ENCODE assay signal across 8 mouse cellular contexts in the genomic region with DNA sequence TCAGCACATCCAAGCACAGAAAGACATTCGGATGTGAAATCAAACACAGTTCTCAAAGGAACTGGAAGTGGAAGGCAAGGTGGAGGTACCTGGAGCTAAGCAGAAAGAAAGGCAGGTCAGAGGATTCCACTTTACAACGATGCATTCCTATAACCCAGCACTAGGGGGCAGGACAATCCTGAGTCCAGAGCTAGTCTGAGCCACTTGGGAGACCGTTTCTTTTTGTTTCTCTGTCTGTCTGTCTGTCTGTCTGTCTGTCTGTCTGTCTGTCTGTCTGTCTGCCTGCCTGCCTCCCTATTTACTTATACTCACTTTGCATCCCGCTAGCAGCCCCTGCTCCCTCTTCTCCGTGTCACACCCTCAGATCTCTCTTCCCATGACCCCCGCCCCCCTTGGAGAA. TPM values are rescaled to one million over a fixed set of nuclear protein-coding genes. Genes with fewer than 3 reads are reported as not detected.
DNase-seq lines count a peak whose midpoint lies in the region; ATAC-seq lines count a peak whose summit lies in the region.

No protein-coding gene starts in this region.

- H3K9ac ChIP-seq in heart, embryonic 13.5 days: 0 out of 2 replicates have a peak overlapping the region, but pooled peaks have one; percentile 40

- H3K4me1 ChIP-seq in heart, embryonic 13.5 days: no peaks in the 10 kb centered on the region

- DNase-seq in cerebellum, adult 9-11 months: no peak
- peak; percentile 77 for DNase-seq in CD4-positive, CD25-positive, alpha-beta regulatory T cell, adult 2 months (ENCODE audit: low read depth, low spot score)
- DNase-seq in cerebellum, postnatal 10 days: peak; percentile 62 to 75
- peak; percentile 52 to 72 for DNase-seq in kidney, postnatal 25 days
- peak; percentile 77 for DNase-seq in splenic B cell, adult 2 months (ENCODE audit: low read depth, low spot score)

- peak overlapping the region; percentile 39 for H3K4me3 ChIP-seq in heart, embryonic 13.5 days

- H3K27me3 ChIP-seq in heart, embryonic 13.5 days (replicated peaks): no peaks in the 10 kb centered on the region
- no peaks in the 10 kb centered on the region for H3K27me3 ChIP-seq in splenic B cell, adult 2 months (ENCODE audit: control insufficient read depth, insufficient read depth, low read length, poor library complexity, severe bottlenecking)

- H3K9me3 ChIP-seq in heart, embryonic 13.5 days: no peaks in the 10 kb centered on the region

- H3K4me2 ChIP-seq in heart, embryonic 13.5 days: peak overlapping the region; percentile 65

- 12% methylated on average over 6 of the region's 6 CpGs for WGBS in heart, embryonic 13.5 days

- H3K27ac ChIP-seq in heart, embryonic 13.5 days (replicated peaks): no peak overlapping the region

- no peaks in the 10 kb centered on the region for H3K36me3 ChIP-seq in heart, embryonic 13.5 days
- H3K36me3 ChIP-seq in splenic B cell, adult 2 months (ENCODE audit: control insufficient read depth, insufficient read depth, low read length, poor library complexity, severe bottlenecking): no peaks in the 10 kb centered on the region

- ATAC-seq in cerebellum, adult (ENCODE audit: insufficient number of reproducible peaks, low FRiP score, low TSS enrichment): 0 out of 2 replicates have a peak, but pooled peaks have one; percentile 45
- no peak for ATAC-seq in heart, embryonic 13.5 days (ENCODE audit: extremely low read depth, insufficient number of reproducible peaks, low FRiP score, low TSS enrichment)
- peak; percentile 89 for ATAC-seq in megakaryocyte, adult 5-6 weeks (ENCODE audit: poor library complexity, severe bottlenecking)

RNA-seq across cellular contexts. Expression of a gene that starts 21.1 kb away (rescaled TPM):
- 54.0 and 56.2 TPM in 2 replicates for polyA plus RNA-seq in heart, embryonic 13.5 days (2015; fragmentation: Nextera tagmentation; extraction: Ambion mirVana)
- 87.2 and 91.7 TPM in 2 replicates for total RNA-seq in megakaryocyte, adult 5-6 weeks (2015)
- total RNA-seq in megakaryocyte, adult 5-6 weeks (2017): 17.7 and 18.7 TPM in 2 replicates

RNA-seq across cellular contexts. Expression of a gene that starts 38.6 kb away (rescaled TPM):
- 162 and 186 TPM in 2 replicates for polyA plus RNA-seq in heart, embryonic 13.5 days (2015; fragmentation: Nextera tagmentation; extraction: Ambion mirVana)
- total RNA-seq in megakaryocyte, adult 5-6 weeks (2015): 42.5 and 45.0 TPM in 2 replicates
- total RNA-seq in megakaryocyte, adult 5-6 weeks (2017): 15.2 and 22.8 TPM in 2 replicates

RNA-seq across cellular contexts. Expression of a gene that starts 41.4 kb away (rescaled TPM):
- polyA plus RNA-seq in heart, embryonic 13.5 days (2015; fragmentation: Nextera tagmentation; extraction: Ambion mirVana): 5.6 and 6.2 TPM in 2 replicates
- 46.7 and 49.8 TPM in 2 replicates for total RNA-seq in megakaryocyte, adult 5-6 weeks (2015)
- total RNA-seq in megakaryocyte, adult 5-6 weeks (2017): 53.6 and 55.4 TPM in 2 replicates
